Mouse (Mus musculus) limb, embryonic 11.5 days (tissue): ENCODE measurements around the gene Igsf11. TPM values are rescaled to one million over a fixed set of nuclear protein-coding genes. Genes with fewer than 3 reads are reported as not detected.
"Not testable (repeated sequence)": the region's sequence is repeated elsewhere in the genome, so short reads cannot be mapped to it uniquely, and the experiment has no call there.

Source experiments
- ATAC-seq: fragments of 200-750 bp; cut with Nextera tagmentation; 2 replicates; pipeline ENCODE4 v1.8.0; 2017; ENCODE audit warnings: low read depth; ENCODE audit not compliant: insufficient number of reproducible peaks, low FRiP score, low TSS enrichment
- DNase-seq: peaks from one replicate; pipeline ENCODE4 v3.0.0-alpha.2; 2015; ENCODE audit warnings: low spot score
- H3K27ac ChIP-seq: fragments of 300-500 bp; sonication (generic); replicated peaks from 2 replicates; pipeline ENCODE4 v1.5.1; 2014; ENCODE audit warnings: low read depth, mild to moderate bottlenecking, low read length
- H3K27me3 ChIP-seq: fragments of 300-500 bp; sonication (generic); 2 replicates; pipeline ENCODE4 v1.6.1; 2014; ENCODE audit warnings: mild to moderate bottlenecking, low read length, mixed read lengths; ENCODE audit not compliant: control insufficient read depth, insufficient read depth
- H3K36me3 ChIP-seq: fragments of 300-500 bp; sonication (generic); 2 replicates; pipeline ENCODE4 v1.6.1; 2014; ENCODE audit warnings: mild to moderate bottlenecking, low read length, moderate library complexity, mixed read lengths; ENCODE audit not compliant: control insufficient read depth, insufficient read depth
- H3K4me1 ChIP-seq: fragments of 300-500 bp; sonication (generic); 2 replicates; pipeline ENCODE4 v1.6.1; 2014; ENCODE audit warnings: low read length, mixed read lengths; ENCODE audit not compliant: control insufficient read depth, insufficient read depth
- H3K4me2 ChIP-seq: fragments of 300-500 bp; sonication (generic); 2 replicates; pipeline ENCODE4 v1.6.1; 2014; ENCODE audit warnings: low read depth, mild to moderate bottlenecking, moderate library complexity; ENCODE audit not compliant: severe bottlenecking
- H3K4me3 ChIP-seq: fragments of 300-500 bp; sonication (generic); 2 replicates; pipeline ENCODE4 v1.5.1; 2014; ENCODE audit warnings: low read depth, low read length
- H3K9ac ChIP-seq: fragments of 300-500 bp; sonication (generic); 2 replicates; pipeline ENCODE4 v1.6.1; 2014; ENCODE audit warnings: mild to moderate bottlenecking, low read length
- H3K9me3 ChIP-seq: fragments of 300-500 bp; sonication (generic); 2 replicates; pipeline ENCODE4 v1.6.1; 2016; ENCODE audit warnings: low read length; ENCODE audit not compliant: control insufficient read depth
- WGBS: fragments of 180-500 bp; shearing (Covaris S2); extraction: QIAGEN DNeasy Blood & Tissue Kit; methylation state at CpG from one replicate; pipeline ENCODE4 v1.1.7; 2014; 5-methylcytosine and 5-hydroxymethylcytosine counted together
- polyA plus RNA-seq: library from polyadenylated mRNA; unstranded; fragments of >200 nt; fragmentation: Nextera tagmentation; extraction: Ambion mirVana; gene quantifications from 2 replicates; pipeline ENCODE4 v1.2.1, GENCODE M21; 2014

Igsf11 gene
- polyA plus RNA-seq, 1 experiment from 2014 or later, result 0.52 TPM

DNA sequence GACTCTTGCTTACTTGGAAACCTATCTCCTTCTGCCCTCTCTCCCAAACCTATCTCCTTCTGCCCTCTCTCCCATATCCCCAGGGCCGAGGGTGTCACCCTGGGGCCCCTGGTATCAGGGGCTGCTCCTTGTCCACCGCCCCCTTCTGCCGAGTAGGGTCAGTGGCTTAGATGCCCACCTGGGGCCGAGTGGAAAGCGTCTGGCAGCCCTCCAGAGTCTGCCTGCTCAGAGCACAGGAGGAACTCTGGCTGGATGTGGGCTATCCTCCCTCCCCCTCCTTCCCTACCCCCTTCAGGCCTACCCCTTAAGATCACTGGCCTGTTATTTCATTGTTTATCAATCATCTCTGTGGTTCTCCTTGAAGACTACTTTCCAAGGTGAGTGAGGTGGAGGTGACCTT, 88.1 kb downstream of the Igsf11 start:
- 0 out of 2 replicates have a peak, but pooled peaks cover 7% of the 10 kb centered on the region for H3K4me1 ChIP-seq
- no peak overlapping the region for H3K27ac ChIP-seq
- 63% methylated on average over 5 of the region's 5 CpGs for WGBS

DNA sequence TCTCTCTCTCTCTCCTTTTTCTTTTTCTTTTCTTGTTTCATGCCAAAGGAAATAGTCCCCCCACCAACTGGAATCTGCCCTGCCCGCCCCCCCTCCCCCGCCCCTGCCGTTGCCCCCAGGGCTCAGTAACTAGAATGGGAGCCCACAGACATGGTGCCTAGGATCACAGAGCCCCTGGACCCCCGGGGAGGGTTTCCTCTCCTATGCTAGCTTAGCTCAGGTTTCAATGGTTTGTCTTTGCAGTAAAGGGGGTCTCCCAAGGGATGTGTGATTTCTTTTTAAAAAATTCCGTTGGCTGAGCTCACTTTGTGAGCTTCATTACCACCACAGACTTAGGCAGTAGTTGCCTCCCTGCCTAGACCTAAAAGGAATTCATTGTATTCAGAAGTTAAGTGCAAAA, 89.6 kb downstream of the Igsf11 start:
- H3K4me3 ChIP-seq, result no peak overlapping the region
- H3K36me3 ChIP-seq, result no peaks in the 10 kb centered on the region
- no peak overlapping the region; the same call in 1 of the 2 replicates for H3K27ac ChIP-seq
- no peak overlapping the region for H3K9ac ChIP-seq
- peak; percentile 51 for DNase-seq
- WGBS, result 7% methylated on average over 5 of the region's 5 CpGs
- H3K4me1 ChIP-seq, result peaks cover 12% of the 10 kb centered on the region; the same call in 1 of the 2 replicates
- no peaks in the 10 kb centered on the region for H3K9me3 ChIP-seq
- no peaks in the 10 kb centered on the region for H3K27me3 ChIP-seq
- no peak overlapping the region for H3K4me2 ChIP-seq
- ATAC-seq, result peak; percentile 57; the same call in 1 of the 2 replicates

More for the DNA sequence above, 88.1 kb downstream of the Igsf11 start:
- no peak for DNase-seq
- ATAC-seq, result no peak
- no peak overlapping the region for H3K4me3 ChIP-seq
- H3K4me2 ChIP-seq, result no peak overlapping the region
- H3K9ac ChIP-seq, result no peak overlapping the region
- H3K36me3 ChIP-seq, result no peaks in the 10 kb centered on the region
- no peaks in the 10 kb centered on the region for H3K27me3 ChIP-seq
- H3K9me3 ChIP-seq, result no peaks in the 10 kb centered on the region

DNA sequence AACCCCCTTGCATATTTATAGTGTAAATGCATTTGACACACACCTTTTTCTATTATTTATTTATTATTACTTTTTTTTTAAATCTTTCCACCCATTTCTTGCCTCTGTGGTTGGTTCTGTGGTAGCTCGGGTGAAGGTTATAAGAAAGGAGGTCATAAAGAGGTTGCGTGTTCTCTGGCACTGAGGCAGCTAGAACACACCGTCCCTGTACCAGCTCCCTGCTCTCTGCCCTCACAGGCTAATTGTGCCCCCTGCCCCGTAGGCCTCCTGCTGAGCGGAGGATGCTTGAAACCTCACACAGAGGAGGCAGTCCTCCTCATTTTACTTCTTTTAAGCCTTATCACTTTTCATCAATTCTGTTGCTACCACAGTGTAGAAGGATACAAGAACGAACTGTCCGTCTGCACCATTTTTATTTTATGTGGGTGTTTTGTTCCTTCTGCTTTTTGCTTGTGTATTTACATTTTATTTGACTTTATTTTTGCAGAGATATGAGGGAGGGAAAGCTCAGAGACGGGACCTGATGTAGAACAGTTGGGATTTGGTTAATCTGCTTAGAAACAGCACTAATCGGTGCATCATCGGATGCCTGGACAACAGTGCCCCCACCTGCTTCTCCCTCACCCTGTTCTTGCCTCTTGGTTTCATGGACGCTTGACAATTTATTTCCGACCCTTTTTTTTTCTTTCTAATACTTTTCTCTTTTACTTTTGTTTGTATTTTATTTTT, 90.2 kb downstream of the Igsf11 start:
- ATAC-seq (no peak), DNase-seq (no peak)
- no peaks in the 10 kb centered on the region for H3K27me3 ChIP-seq
- no peaks in the 10 kb centered on the region for H3K36me3 ChIP-seq
- no peaks in the 10 kb centered on the region for H3K9me3 ChIP-seq
- no peak overlapping the region for H3K4me2 ChIP-seq
- WGBS, result 29% methylated on average over 12 of the region's 12 CpGs
- peaks cover 12% of the 10 kb centered on the region; the same call in 1 of the 2 replicates for H3K4me1 ChIP-seq
- no peak overlapping the region for H3K9ac ChIP-seq
- H3K4me3 ChIP-seq, result no peak overlapping the region
- H3K27ac ChIP-seq, result no peak overlapping the region

DNA sequence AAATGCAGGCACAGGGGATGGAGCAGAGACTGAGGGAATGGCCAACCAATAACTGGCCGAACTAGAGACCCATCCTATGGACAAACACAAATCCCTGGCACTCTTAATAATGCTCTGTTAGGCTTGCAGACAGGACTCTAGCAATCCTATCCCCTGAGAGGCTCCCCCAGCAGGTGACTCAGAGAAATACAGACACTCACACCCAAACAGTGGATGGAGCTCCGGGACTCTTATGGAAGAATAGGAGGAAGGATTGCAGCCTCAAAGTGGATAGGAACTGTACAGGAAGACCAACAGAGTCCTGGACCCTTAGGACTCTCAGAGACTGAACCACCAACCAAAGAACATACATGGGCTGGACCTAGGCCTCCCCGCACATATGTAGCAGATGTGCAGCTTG, 91.4 kb downstream of the Igsf11 start:
- H3K27ac ChIP-seq, H3K4me2 ChIP-seq, H3K9me3 ChIP-seq, DNase-seq, ATAC-seq, H3K36me3 ChIP-seq, H3K27me3 ChIP-seq, H3K4me3 ChIP-seq, H3K9ac ChIP-seq: not testable (repeated sequence)
- H3K4me1 ChIP-seq, result peaks cover 12% of the 10 kb centered on the region; the same call in 1 of the 2 replicates
- 76% methylated on average over 3 of the region's 3 CpGs for WGBS

DNA sequence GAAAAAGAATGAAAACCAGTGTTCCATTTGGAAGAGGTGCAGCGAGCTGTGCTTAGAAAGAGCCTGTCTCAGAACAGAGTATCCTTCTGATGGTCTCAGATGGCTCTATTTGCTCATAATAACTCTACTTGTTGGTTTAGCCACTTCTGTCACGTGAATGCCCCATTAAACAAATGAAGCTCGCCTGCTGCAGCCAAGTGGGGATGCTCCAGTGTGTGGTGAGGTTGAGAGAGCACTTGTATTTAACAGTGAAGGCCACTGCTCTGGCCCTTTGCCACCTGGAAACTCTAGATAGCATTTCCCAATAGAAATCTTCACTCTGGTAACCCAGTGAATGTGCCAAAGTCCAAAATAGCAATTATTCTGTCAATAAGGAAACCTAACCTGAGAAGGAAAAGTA, 92.9 kb downstream of the Igsf11 start:
- H3K4me3 ChIP-seq, result no peak overlapping the region
- no peaks in the 10 kb centered on the region for H3K9me3 ChIP-seq
- H3K4me2 ChIP-seq, result no peak overlapping the region
- WGBS, result 68% methylated on average over 3 of the region's 3 CpGs
- H3K4me1 ChIP-seq, result peaks cover 12% of the 10 kb centered on the region; the same call in 1 of the 2 replicates
- H3K27me3 ChIP-seq, result no peaks in the 10 kb centered on the region
- no peak for ATAC-seq
- no peaks in the 10 kb centered on the region for H3K36me3 ChIP-seq
- no peak overlapping the region for H3K27ac ChIP-seq
- DNase-seq, result no peak
- no peak overlapping the region for H3K9ac ChIP-seq

DNA sequence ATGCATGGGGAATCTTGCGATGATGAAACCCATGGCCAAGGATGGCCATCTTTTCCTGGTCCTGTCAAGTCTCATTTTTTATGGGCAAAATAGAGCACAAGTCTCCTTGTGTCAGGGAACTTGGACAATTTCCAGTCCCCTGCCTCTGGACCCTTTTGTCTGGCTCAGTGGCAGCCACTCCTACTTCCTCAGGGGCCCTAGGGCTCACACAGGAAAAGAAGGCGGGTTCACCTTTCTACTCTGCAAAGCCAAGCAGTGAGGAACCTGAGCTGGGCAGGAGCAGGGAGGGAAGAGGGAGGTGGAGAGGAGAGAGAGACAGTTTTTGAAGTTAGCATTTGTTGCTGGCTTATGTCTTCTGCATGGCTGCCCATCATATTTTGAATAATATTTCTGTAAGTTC, 93.9 kb downstream of the Igsf11 start:
- no peak for DNase-seq
- no peaks in the 10 kb centered on the region for H3K27me3 ChIP-seq
- no peak overlapping the region for H3K27ac ChIP-seq
- no peak overlapping the region for H3K4me3 ChIP-seq
- WGBS, result 75% methylated on average over 2 of the region's 2 CpGs
- ATAC-seq, result no peak
- H3K4me2 ChIP-seq, result no peak overlapping the region
- peaks cover 12% of the 10 kb centered on the region; the same call in 1 of the 2 replicates for H3K4me1 ChIP-seq
- no peak overlapping the region for H3K9ac ChIP-seq
- H3K36me3 ChIP-seq, result no peaks in the 10 kb centered on the region
- no peaks in the 10 kb centered on the region for H3K9me3 ChIP-seq

DNA sequence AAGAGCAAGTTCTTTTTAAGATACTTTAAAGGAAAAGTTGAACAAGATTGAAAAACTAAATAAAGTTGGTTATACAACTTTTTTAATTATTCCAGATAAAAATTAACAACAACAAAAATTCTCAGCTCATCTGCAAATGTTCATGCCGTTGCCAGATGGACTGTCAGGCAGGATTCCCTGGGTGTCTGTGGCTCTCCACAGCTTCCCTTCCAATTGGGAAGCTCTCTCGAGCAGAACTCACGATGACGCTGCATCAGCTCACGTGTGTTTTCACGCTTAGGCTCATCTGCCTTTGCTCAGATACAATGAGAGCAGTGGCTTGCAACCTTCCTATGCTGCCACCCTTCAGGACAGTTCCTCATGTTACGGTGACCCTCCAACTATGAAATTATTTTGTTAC, 101.2 kb downstream of the Igsf11 start:
- Histone ChIP-seq H3K4me1 (0 out of 2 replicates have a peak, but pooled peaks cover 2% of the 10 kb centered on the region), H3K4me3 (no peak overlapping the region), H3K27me3 (no peaks in the 10 kb centered on the region), H3K27ac (no peak overlapping the region), H3K4me2 (no peak overlapping the region), H3K9me3 (no peaks in the 10 kb centered on the region), H3K36me3 (no peaks in the 10 kb centered on the region), H3K9ac (no peak overlapping the region)
- WGBS, result 89% methylated on average over 7 of the region's 7 CpGs
- DNase-seq, result no peak
- ATAC-seq, result no peak

DNA sequence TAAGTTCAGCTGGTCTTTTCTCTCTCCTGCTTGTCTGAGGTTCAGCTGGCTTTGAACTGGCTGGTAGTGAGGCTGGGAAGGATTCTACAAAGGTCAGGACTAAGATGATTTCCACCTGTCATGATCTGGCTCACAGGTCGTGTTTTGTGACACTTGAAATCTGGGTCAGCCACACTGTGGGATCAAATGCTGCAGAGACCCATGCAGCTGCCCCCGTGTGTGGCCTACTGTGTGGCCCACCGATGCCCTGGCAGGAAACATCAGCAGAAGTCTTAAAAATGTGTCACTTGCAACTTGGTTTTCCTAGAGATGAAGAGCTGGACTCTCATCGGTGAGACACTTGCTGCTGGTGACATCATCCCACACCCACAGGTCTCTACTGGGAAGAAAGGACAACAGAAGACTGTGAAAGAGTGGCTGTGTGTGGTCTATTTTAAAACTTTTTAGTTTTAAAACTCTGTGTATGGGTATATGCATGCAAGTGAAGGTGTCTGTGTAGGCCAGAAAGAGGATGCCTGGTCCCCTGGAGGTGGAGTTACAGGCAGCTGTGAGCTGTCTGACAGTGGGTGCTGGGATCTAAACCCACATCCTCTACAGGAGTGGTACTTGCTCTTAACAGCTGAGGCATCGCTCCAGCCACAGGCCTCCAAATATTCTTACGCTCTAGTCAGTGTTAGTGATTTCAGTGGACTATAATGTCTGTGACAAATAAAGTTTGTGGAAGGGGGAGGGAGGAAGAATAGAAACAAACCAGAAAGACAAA, 106.2 kb downstream of the Igsf11 start:
- 85% methylated on average over 6 of the region's 6 CpGs for WGBS
- no peak for ATAC-seq

More for the DNA sequence above, 106.2 kb downstream of the Igsf11 start:
- H3K4me1 ChIP-seq, result no peaks in the 10 kb centered on the region
- no peak overlapping the region for H3K4me2 ChIP-seq
- no peak overlapping the region for H3K27ac ChIP-seq
- H3K9me3 ChIP-seq, result no peaks in the 10 kb centered on the region
- no peak overlapping the region for H3K4me3 ChIP-seq
- no peak for DNase-seq
- no peaks in the 10 kb centered on the region for H3K27me3 ChIP-seq
- no peaks in the 10 kb centered on the region for H3K36me3 ChIP-seq
- H3K9ac ChIP-seq, result no peak overlapping the region
